Comparison of ENCODE assay signal across 20 mouse cellular contexts in the genomic region with DNA sequence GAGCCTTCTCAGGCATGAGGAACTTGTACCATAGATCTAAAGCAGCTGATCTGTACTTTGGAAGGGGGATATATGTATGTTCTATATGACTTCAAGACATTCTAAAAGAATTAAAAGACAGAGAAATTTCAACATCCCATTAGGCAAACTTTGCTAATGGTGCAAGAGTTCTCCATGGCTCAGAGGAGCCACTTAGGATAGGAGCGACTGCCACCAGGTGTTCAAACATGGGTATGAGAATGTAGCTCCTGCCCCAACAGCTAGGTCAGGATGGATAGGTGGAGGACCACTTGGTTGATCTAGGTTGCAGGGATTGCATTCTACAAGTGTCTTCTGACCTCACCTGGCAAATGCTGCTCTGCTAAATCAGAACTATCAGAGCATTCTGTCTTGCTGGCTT. TPM values are rescaled to one million over a fixed set of nuclear protein-coding genes. Genes with fewer than 3 reads are reported as not detected.
DNase-seq lines count a peak whose midpoint lies in the region; ATAC-seq and TF ChIP-seq lines count a peak whose summit lies in the region.
"Had no signal": no experiment of that assay in that cellular context is flagged by ENCODE, and none has a peak within 500 bp of the region (broad histone marks: within the 10 kb centered on the region; RNA-seq: fewer than 3 reads in every experiment).

No protein-coding gene starts in this region.

- H3K9ac ChIP-seq in kidney, embryonic 16.5 days (replicated peaks; ENCODE audit: low read length): no peak overlapping the region
- no peak overlapping the region for H3K9ac ChIP-seq in CH12.LX (ENCODE audit: insufficient read depth, low read depth)
- H3K9ac ChIP-seq in lung, embryonic 14.5 days: no peak overlapping the region
- H3K9ac ChIP-seq: embryonic facial prominence, embryonic 15.5 days; hindbrain, embryonic 14.5 days; lung, embryonic 15.5 days; midbrain, embryonic 12.5 days had no signal

- H3K79me2 ChIP-seq in CH12.LX (replicated peaks; ENCODE audit: control insufficient read depth, extremely low read depth, insufficient read depth, poor library complexity, severe bottlenecking): no peaks in the 10 kb centered on the region

- TF ChIP-seq EP300 in CH12.LX (IDR thresholded peaks at IDR 0.05; ENCODE audit: low read length): no peak

- H3K9me3 ChIP-seq in kidney, embryonic 16.5 days (ENCODE audit: low read length): no peaks in the 10 kb centered on the region
- no peaks in the 10 kb centered on the region for H3K9me3 ChIP-seq in CH12.LX (replicated peaks; ENCODE audit: low read length)
- no peaks in the 10 kb centered on the region for H3K9me3 ChIP-seq in lung, embryonic 14.5 days (ENCODE audit: low read depth, low read length)
- H3K9me3 ChIP-seq: embryonic facial prominence, embryonic 15.5 days; lung, embryonic 15.5 days; midbrain, embryonic 12.5 days had no signal

- H3K4me3 ChIP-seq in kidney, embryonic 16.5 days (ENCODE audit: low read length): no peak overlapping the region
- no peak overlapping the region for H3K4me3 ChIP-seq in CH12.LX (replicated peaks in 1 of 3; ENCODE audit: low read depth in 2 of 3, low read length in 2 of 3, poor library complexity in 1 of 3)
- no peak overlapping the region for H3K4me3 ChIP-seq in lung, embryonic 14.5 days (ENCODE audit: low read depth, low read length)
- H3K4me3 ChIP-seq: embryonic facial prominence, embryonic 15.5 days; lung, embryonic 15.5 days; midbrain, embryonic 12.5 days had no signal

- H3K36me3 ChIP-seq in kidney, embryonic 16.5 days (ENCODE audit: insufficient read depth, low read length): no peaks in the 10 kb centered on the region
- no peaks in the 10 kb centered on the region for H3K36me3 ChIP-seq in CH12.LX (replicated peaks in 1 of 2; ENCODE audit: control insufficient read depth in 1 of 2, insufficient read depth in 1 of 2, low read length in 1 of 2)
- no peaks in the 10 kb centered on the region for H3K36me3 ChIP-seq in lung, embryonic 14.5 days (ENCODE audit: insufficient read depth)
- H3K36me3 ChIP-seq: embryonic facial prominence, embryonic 15.5 days; lung, embryonic 15.5 days; midbrain, embryonic 12.5 days had no signal

- in situ Hi-C loops in CH12.LX (cut with MboI; ENCODE audit: low pct_ligation_motif_present, low pct_unique_long_range_greater_than_20kb, low sequenced_read_pairs): loop anchor here (25.0 kb wide), 2 partner anchors 601 to 876 kb away; a partner anchor contains a TSS

- peak; percentile 84 for TF ChIP-seq RAD21 in CH12.LX (IDR thresholded peaks at IDR 0.05; ENCODE audit: low read depth, low read length)

- WGBS in kidney, embryonic 16.5 days: 74% methylated on average over 1 of the region's 1 CpGs
- 63% methylated on average over 1 of the region's 1 CpGs for WGBS in lung, embryonic 14.5 days

- TF ChIP-seq CTCF in CH12.LX (conservative IDR thresholded peaks at IDR 0.05 in 1 of 2, IDR thresholded peaks at IDR 0.05 in 1 of 2; ENCODE audit: low read depth in 2 of 2, low read length in 2 of 2): peak; percentile 31 to 77; a peak in 3 of 4 replicates
- TF ChIP-seq CTCF in lung, embryonic 14.5 days (IDR thresholded peaks at IDR 0.05; ENCODE audit: low read depth): 0 out of 2 replicates have a peak, but pooled peaks have one; percentile 12

- no peaks in the 10 kb centered on the region for H3K4me1 ChIP-seq in kidney, embryonic 16.5 days (ENCODE audit: insufficient read depth, low read length)
- peaks cover 0 to 8% of the 10 kb centered on the region in 2 experiments; a peak in 2 of 4 replicates for H3K4me1 ChIP-seq in CH12.LX (ENCODE audit: control insufficient read depth in 1 of 2, insufficient read depth in 2 of 2)
- H3K4me1 ChIP-seq in lung, embryonic 14.5 days (ENCODE audit: insufficient read depth): no peaks in the 10 kb centered on the region
- H3K4me1 ChIP-seq: embryonic facial prominence, embryonic 15.5 days; lung, embryonic 15.5 days; midbrain, embryonic 12.5 days had no signal

- intact Hi-C loops in heart, postnatal 14 days (cut with DNase I): no loop called here

- DNase-seq in kidney, postnatal 10 days: peak; percentile 14
- peak; percentile 41 for DNase-seq in 416B (ENCODE audit: low read depth)
- DNase-seq in CH12.LX (ENCODE audit: extremely low read depth): peak; percentile 34
- no peak for DNase-seq in lung, embryonic 14.5 days
- DNase-seq in heart, postnatal 14 days: no peak
- DNase-seq: cerebellum, adult 18-20 months; gastrocnemius, postnatal 10 days; layer of hippocampus, postnatal 36 days; right cerebral cortex, postnatal 14 days had no signal

- dilution Hi-C loops in CH12.LX (cut with MboI; ENCODE audit: extremely low pct_ligation_motif_present, extremely low pct_unique_long_range_greater_than_20kb, low sequenced_read_pairs): no loop called here

- no peak overlapping the region for H3K4me2 ChIP-seq in kidney, embryonic 16.5 days (replicated peaks; ENCODE audit: low read depth, low read length)
- no peak overlapping the region for H3K4me2 ChIP-seq in CH12.LX (ENCODE audit: insufficient read depth, low read depth, poor library complexity, severe bottlenecking)
- H3K4me2 ChIP-seq in lung, embryonic 14.5 days: no peak overlapping the region
- H3K4me2 ChIP-seq: embryonic facial prominence, embryonic 15.5 days; hindbrain, embryonic 14.5 days; lung, embryonic 15.5 days; midbrain, embryonic 12.5 days had no signal

- TF ChIP-seq POLR2A in CH12.LX (IDR thresholded peaks at IDR 0.05; ENCODE audit: low read depth, low read length): no peak

- H3K27ac ChIP-seq in kidney, embryonic 16.5 days (ENCODE audit: low read length): no peak overlapping the region
- no peak overlapping the region for H3K27ac ChIP-seq in CH12.LX (ENCODE audit: insufficient read depth, low read depth)
- no peak overlapping the region for H3K27ac ChIP-seq in lung, embryonic 14.5 days (ENCODE audit: low read depth)
- H3K27ac ChIP-seq: embryonic facial prominence, embryonic 15.5 days; hindbrain, embryonic 14.5 days; lung, embryonic 15.5 days; midbrain, embryonic 12.5 days had no signal

- no peak for ATAC-seq in kidney, embryonic 16.5 days (ENCODE audit: low FRiP score, low TSS enrichment)
- ATAC-seq in lung, embryonic 14.5 days (ENCODE audit: insufficient read depth): no peak
- ATAC-seq in frontal cortex, adult (ENCODE audit: low TSS enrichment): no peak
- ATAC-seq: forebrain, embryonic 14.5 days had no signal

- H3K27me3 ChIP-seq in kidney, embryonic 16.5 days (ENCODE audit: insufficient read depth, low read length): no peaks in the 10 kb centered on the region
- H3K27me3 ChIP-seq in CH12.LX (replicated peaks): no peaks in the 10 kb centered on the region
- H3K27me3 ChIP-seq in lung, embryonic 14.5 days (ENCODE audit: insufficient read depth, low read length): no peaks in the 10 kb centered on the region
- H3K27me3 ChIP-seq: embryonic facial prominence, embryonic 15.5 days; lung, embryonic 15.5 days; midbrain, embryonic 12.5 days had no signal

TF ChIP-seq in CH12.LX, 34 proteins besides CTCF, POLR2A, EP300 and RAD21:
- no peak for TF ChIP-seq ELF1 (IDR thresholded peaks at IDR 0.05; ENCODE audit: low read depth, low read length)
- no peak for TF ChIP-seq TBP (conservative IDR thresholded peaks at IDR 0.05; ENCODE audit: low read depth, low read length)
- no peak for TF ChIP-seq JUN (IDR thresholded peaks at IDR 0.05; ENCODE audit: insufficient read depth, low read depth, low read length)
- peak; percentile 78 for TF ChIP-seq SMC3 (IDR thresholded peaks at IDR 0.05; ENCODE audit: low read depth, low read length)
- no peak for TF ChIP-seq ZKSCAN1 (IDR thresholded peaks at IDR 0.05; ENCODE audit: borderline replicate concordance, low read depth, low read length)
- peak; percentile 32; the same call in 1 of the 2 replicates for TF ChIP-seq ZC3H11A (IDR thresholded peaks at IDR 0.05; ENCODE audit: low read depth, low read length)
- TF ChIP-seq ZNF384 (IDR thresholded peaks at IDR 0.05; ENCODE audit: low read depth, low read length): no peak
- TF ChIP-seq TCF12 (IDR thresholded peaks at IDR 0.05; ENCODE audit: low read depth, low read length): no peak
- TF ChIP-seq UBTF (IDR thresholded peaks at IDR 0.05; ENCODE audit: low read depth, low read length): no peak
- no peak for TF ChIP-seq IRF4 (IDR thresholded peaks at IDR 0.05; ENCODE audit: low read depth, low read length)
- no peak for TF ChIP-seq MXI1 (IDR thresholded peaks at IDR 0.05; ENCODE audit: low read depth, low read length)

RNA-seq across cellular contexts. Expression of a gene that starts 1.9 kb away (rescaled TPM):
- not detected in 2 replicates for polyA plus RNA-seq in kidney, embryonic 16.5 days (2015; fragmentation: Nextera tagmentation; extraction: Ambion mirVana)
- total RNA-seq in CH12.LX (2012; rRNA removed): not detected in 2 replicates
- not detected in 2 replicates for total RNA-seq in CH12.LX (2014; rRNA removed)
- not detected in 2 replicates for polyA plus RNA-seq in CH12.LX (2012; ENCODE audit: insufficient read length, low read depth)
- polyA plus RNA-seq in lung, embryonic 14.5 days (2014; fragmentation: Nextera tagmentation; extraction: Ambion mirVana): not detected in 2 replicates
- not detected for total RNA-seq in heart, postnatal 14 days (2021)
- total RNA-seq: gastrocnemius, postnatal 10 days; layer of hippocampus, postnatal 36 days had no signal
- polyA plus RNA-seq: cortical plate, adult 2 months; forebrain, embryonic 14.5 days; heart, embryonic 14.5 days; hindbrain, embryonic 14.5 days; kidney, embryonic 14.5 days; limb, embryonic 11.5 days; lung, embryonic 15.5 days; midbrain, embryonic 12.5 days had no signal

RNA-seq across cellular contexts. Expression of a gene that starts 27.0 kb away (rescaled TPM):
- 0.36 and 0.40 TPM in 2 replicates for polyA plus RNA-seq in kidney, embryonic 16.5 days (2015; fragmentation: Nextera tagmentation; extraction: Ambion mirVana)
- total RNA-seq in CH12.LX (2012; rRNA removed) (0.17 and 0.25 TPM in 2 replicates), CH12.LX (2014; rRNA removed) (0.52 TPM in 1 of 2 replicates, not detected in the other)
- not detected in 2 replicates for polyA plus RNA-seq in CH12.LX (2012; ENCODE audit: insufficient read length, low read depth)
- polyA plus RNA-seq in lung, embryonic 14.5 days (2014; fragmentation: Nextera tagmentation; extraction: Ambion mirVana): not detected in 2 replicates
- not detected for total RNA-seq in heart, postnatal 14 days (2021)
- total RNA-seq: gastrocnemius, postnatal 10 days; layer of hippocampus, postnatal 36 days had no signal
- polyA plus RNA-seq: cortical plate, adult 2 months; forebrain, embryonic 14.5 days; heart, embryonic 14.5 days; hindbrain, embryonic 14.5 days; kidney, embryonic 14.5 days; limb, embryonic 11.5 days; lung, embryonic 15.5 days; midbrain, embryonic 12.5 days had no signal

RNA-seq across cellular contexts. Expression of a gene that starts 35.2 kb away (rescaled TPM):
- polyA plus RNA-seq in kidney, embryonic 16.5 days (2015; fragmentation: Nextera tagmentation; extraction: Ambion mirVana): not detected in 2 replicates
- total RNA-seq in CH12.LX (2012; rRNA removed) (not detected in 2 replicates), CH12.LX (2014; rRNA removed) (0.26 TPM in 1 of 2 replicates, not detected in the other)
- not detected in 2 replicates for polyA plus RNA-seq in CH12.LX (2012; ENCODE audit: insufficient read length, low read depth)
- not detected in 2 replicates for polyA plus RNA-seq in lung, embryonic 14.5 days (2014; fragmentation: Nextera tagmentation; extraction: Ambion mirVana)
- not detected for total RNA-seq in heart, postnatal 14 days (2021)
- total RNA-seq: gastrocnemius, postnatal 10 days; layer of hippocampus, postnatal 36 days had no signal
- polyA plus RNA-seq: cortical plate, adult 2 months; forebrain, embryonic 14.5 days; heart, embryonic 14.5 days; hindbrain, embryonic 14.5 days; kidney, embryonic 14.5 days; limb, embryonic 11.5 days; lung, embryonic 15.5 days; midbrain, embryonic 12.5 days had no signal

Comparison
In these comparisons a context has a peak if more than half of its experiments do, and no peak if none do; other contexts are left out.
1. DNase-seq: peak in kidney, postnatal 10 days (single experiment), 416B (single experiment) and CH12.LX (single experiment); none in lung, embryonic 14.5 days (single experiment) and heart, postnatal 14 days (0 of 2).